Mouse (Mus musculus) testis, postnatal 10 days (tissue): ENCODE measurements around the gene Clasrp.
"Not testable (repeated sequence)": the region's sequence is repeated elsewhere in the genome, so short reads cannot be mapped to it uniquely, and the experiment has no call there.

Experiments
- DNase-seq: peaks from one replicate; pipeline ENCODE4 v3.0.0; 2021; ENCODE audit warnings: low spot score

Gene Clasrp

DNA sequence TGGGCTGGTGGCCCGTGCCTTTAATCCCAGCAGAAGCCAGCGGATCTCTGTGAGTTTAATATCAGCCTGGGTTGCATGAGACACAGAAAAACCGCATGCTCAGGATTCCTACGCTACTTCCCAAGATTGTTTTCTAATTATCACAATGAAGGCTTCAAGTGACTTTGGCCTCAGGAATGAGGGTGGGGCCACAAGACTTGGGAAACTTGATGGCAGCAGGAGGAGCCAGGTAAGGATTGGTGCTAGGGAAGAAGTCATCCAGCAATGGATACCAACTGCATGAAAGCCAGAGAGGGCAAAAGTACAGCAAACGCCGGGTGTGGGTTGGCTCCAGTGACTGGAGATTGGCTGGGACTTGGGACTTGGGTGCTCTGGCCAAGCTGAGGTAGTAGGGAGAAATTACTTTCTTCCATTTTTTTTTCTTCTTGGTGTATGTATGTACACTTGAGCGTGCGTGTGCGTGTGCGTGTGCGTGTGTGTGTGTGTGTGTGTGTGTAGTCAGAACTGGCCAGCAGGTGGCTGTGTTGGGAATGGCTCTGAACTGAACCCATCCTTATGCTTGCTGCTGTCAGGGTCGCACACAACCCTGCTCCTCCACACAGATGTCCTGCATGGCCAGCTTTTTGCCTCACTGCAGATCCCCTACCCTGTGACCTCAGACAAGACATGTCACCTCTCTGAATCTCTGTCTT is 5.5 kb upstream of the Clasrp start:
- no peak for DNase-seq

DNA sequence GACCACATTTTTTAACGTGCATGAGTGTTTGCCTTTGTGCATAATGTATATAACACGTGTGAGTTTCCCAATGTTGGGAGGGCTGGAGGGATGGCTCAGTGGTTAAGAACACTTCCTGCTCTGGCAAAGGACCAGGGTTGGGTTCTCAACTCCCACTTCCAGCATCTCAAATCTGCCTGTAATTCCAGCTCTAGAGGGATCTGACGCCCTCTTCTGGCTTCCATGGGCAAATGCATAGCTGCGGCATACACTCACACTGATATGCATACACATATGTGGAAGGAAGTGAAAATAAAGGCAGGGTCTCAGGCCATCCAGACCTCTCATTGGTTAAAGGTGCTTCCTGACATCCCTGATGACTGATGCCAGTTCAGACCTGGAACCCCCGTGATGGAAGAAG is 3.0 kb upstream of the Clasrp start:
- no peak for DNase-seq

DNA sequence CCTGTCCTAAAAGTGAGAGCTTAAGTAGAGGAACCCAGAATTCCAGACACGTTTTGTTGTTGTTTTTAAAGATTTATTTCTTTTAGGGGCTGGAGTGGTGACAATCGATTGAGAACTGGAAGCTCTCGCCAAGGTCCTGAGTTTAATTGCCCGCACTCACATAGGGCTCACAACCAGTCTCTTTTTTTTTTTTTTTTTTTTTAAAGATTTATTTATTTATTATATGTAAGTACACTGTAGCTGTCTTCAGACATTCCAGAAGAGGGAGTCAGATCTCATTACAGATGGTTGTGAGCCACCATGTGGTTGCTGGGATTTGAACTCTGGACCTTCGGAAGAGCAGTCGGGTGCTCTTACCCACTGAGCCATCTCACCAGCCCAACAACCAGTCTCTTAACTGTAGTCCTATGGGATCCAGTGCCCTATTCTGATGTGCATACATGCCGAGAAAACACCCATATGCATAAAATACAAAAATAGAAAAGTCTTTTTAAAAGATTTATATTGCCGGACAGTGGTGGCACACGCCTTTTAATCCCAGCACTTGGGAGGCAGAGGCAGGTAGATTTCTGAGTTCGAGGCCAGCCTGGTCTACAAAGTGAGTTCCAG is 424 bp upstream of the Clasrp start:
- DNase-seq, result not testable (repeated sequence)

DNA sequence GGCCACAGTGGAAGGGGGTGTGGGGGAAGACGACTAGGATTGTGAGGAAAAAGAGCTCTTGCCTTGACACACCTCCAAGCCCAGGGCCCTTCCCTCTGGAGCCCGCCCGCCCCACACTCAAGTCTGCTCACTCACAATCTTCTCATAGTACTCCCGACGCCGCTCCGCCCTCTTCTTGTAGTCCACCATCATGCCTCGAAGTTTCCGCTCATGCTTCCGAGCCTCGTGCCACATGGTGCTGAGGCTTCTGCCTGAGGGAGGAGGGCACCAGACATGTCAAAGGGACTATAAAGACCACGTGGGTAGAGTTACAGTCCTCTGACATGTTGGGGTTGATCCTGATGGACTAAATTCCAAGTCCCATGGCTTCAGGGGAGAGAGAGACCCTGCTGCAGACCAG is 1.2 kb downstream of the Clasrp start:
- no peak for DNase-seq

DNA sequence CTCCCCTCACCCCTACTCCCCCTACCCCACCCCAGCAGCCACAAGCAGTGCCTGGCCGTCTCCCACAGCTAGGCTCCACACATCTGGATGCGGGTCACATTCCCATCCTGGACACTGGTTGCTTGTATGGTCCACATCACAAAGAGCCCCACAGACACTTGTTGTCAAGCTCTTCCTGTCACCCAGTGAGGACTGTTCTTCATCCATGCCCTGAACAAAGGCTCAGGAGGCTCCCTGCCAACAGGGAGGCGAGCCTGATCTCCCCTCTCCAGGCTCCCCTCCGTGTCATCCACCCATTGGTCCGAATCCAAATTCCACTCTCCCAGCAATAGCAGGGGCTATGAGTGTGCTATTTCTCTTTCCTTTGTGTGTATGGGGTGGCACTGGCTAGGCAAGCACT is 3.7 kb downstream of the Clasrp start:
- no peak for DNase-seq

DNA sequence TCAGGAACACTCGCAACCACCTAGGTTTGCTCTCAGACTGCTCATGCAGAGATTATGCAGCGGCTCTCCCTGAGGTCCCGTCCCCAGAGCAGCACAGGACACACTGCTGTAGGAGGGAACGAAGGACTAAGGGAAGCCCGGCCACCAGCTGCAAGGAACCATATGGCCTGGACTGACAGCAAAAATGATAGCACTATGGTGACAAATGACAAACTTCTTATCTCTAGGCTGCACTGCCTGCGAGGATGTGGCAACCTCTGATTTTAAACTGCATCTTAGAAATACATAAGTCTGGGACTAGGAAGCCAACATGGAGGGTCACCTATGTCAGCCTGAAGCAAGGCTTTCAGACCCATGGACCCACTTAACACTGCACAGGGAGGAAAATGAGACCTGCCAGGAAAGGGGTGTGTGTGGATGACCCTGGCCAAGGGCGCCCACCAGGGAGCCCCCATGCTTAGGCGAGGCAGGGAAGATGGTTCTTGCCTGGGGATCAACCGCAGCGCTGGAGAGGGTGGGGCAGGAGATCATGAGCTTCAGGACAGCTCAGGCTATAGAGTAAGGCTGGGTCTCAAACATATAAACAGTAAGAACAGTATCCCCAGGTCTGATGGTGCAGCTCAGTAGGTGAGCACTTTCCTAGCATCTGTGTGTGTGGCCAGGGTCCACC is 11.1 kb downstream of the Clasrp start:
- DNase-seq, result no peak

DNA sequence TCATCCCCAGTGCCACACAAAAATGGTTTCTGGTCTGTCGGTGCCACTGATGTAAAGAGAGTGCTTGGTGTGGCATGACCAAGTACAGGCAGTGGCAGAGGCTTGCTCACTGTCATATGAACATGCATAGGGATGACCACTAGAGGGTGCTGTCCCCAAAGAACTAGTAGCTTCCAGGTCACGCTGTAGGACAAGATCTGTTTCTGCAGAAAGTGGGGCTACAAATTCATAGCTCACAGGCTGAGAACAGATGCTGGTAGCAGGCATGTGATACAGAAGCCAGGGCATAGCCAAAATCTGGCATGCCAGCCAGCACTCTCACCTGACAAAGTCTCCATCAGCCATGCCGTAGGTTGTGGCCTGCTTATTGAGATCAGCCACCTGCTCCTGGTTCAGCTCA is 14.4 kb downstream of the Clasrp start:
- peak; percentile 83 for DNase-seq

DNA sequence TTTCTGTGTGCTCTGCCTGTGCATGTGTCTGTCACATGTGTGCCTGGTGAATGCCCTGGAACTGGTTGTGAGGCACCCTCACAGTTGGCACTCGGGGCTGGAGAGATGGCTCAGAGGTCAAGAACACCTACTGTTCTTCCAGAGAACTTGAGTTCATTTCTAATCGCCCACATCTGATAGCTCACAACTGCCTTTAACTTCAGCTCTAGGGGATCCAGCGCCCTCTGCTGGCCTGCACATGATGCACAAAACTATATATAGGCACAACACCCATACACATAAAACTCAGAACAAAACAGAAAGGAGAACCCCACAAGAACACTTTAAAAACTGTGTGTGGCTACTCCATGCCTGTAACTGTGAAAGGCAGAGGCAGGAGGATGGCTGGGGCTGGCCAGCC is 15.1 kb downstream of the Clasrp start:
- peak; percentile 77 for DNase-seq

DNA sequence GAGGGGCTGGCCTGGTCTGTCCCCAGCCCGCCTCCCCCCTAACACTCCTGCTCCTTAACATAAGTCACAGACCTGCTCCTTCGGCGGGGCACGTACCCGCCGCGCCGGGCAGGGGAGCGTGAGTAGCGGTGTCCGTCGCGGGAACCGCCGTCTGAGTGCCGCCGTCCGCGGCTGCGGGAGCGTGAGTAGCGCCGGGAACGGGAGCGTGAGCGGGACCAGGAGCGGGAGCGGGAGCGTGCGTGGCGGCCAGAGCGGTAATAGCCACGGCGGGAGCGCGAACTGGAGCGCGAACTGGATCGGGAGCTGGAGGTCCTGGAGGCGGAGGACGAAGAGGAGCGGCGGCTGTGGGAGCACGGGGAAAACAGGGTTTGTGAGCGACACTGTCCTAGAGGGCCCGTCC is 18.0 kb downstream of the Clasrp start:
- DNase-seq, result no peak

DNA sequence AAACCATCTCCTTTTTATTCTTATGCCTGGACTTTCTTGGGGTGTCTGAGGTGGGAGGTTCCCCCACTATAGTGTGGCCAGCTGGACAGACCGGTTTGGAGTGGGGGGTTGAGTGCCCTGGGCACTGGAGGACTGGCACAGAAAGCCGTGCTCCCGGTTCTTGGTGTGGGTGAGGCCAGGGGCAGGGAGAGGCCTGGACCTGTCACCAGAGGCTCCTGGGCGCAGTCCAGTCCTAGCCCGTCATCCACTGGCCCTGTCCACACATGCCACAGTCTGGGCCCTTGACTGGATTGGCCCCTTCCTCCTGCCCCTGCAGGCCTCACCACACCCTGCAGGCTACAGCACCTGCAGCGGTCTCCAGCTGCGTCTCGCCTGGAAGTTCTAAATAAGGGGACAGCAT is 23.7 kb downstream of the Clasrp start:
- no peak for DNase-seq

DNA sequence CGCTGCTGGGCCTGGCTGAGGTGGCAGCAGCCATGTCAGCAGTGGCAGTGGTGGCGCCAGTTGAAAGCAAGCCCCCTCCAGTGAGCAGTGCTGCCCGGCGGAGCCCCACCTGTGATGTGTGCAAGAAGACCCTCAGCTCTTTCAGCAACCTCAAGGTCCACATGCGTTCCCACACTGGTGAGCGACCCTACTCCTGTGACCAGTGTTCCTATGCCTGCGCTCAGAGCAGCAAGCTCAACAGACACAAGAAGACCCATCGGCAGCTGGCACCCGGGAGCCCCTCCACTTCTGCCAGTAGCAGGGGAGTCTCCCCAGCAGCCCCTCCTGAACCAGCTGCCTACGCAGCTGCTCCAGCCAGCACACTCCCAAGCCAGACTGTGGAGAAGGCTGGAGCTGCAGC is 24.5 kb downstream of the Clasrp start:
- no peak for DNase-seq

DNA sequence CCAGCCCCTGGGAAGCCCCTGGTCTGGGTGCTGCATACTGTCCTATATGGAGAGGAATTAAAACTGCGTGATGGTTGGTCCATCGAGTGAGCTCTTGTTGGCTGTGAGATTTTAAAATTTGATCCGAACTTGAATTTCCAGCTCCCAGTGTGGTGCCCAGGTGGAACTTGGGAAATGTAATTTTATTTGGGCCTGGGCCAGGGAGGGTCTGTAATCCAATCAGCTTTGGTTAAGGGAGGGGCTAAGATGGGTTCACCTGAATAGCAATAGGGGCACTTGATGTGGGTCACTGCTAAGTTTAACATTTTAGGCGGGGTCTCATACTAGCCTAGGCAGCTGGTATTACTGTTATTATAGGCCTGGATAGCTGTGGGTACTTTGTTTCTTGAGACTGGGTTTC is 25.9 kb downstream of the Clasrp start:
- DNase-seq, result no peak

DNA sequence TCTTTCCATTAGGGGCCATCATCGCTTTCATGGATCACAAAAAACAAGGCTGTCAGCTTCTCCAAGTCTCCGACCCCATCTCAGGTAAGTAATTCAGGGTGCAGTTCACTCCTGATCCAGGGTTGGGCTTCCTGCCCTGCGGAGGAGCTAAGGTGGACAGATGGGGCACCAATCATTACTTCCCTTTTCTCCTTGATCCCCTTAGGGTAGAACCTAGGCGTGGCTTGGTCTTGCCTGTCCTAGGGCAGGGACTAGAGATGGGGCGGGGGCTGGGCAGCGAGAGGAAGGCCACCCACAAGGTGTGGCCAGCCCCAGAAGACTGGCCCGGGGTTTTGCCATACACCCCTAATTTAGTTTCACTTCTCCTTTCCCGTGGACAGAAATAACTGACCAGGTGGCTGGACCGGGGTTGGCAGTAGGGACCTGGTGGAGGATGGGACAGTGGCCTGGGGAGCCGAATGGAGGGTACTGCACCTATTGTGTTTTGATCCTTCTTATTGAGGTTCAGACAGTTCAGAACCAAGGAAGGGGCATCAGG is 26.3 kb downstream of the Clasrp start:
- DNase-seq, result no peak

DNA sequence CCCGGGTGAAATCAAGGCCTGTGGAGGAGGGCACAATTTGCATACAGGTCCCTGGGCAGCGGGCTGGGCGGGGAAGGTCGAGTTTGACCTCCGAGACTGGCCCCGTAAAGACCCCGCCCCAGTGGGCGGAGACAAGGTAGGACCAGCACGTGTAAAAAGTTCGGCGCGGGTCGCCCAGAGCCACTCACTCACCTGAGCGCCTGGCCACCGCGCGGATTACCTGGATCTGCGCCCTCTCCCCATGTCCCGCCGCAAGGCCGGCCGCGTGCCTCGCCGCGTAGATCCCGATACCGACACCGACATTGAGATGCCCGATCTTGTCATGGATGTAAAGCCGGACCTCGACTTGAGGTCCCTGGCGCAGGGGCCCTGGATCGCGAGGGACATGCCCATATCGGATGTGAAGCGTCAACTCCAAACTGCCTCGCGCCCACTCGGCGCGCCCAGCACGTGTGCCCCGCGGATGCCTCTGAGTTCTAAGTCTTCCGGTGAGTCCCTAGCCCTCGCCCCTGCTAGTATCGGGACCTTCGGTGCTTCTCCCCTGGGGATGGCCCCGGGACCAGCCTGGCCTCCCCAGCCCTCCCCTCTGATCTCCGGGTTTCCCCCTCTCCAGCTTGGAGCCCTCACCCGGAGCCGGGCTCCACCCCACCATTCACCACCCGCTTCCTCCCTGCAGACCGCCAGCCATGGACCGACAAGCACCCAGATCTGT is 27.0 kb downstream of the Clasrp start, which contains the start of the genes Zfp296 and Gemin7:
Zfp296 (plus strand) TSS at position 147 of the 712 bp plus-strand sequence.
Gemin7 (minus strand) TSS at position 455 of the 712 bp plus-strand sequence.
- peak; percentile 63 for DNase-seq

DNA sequence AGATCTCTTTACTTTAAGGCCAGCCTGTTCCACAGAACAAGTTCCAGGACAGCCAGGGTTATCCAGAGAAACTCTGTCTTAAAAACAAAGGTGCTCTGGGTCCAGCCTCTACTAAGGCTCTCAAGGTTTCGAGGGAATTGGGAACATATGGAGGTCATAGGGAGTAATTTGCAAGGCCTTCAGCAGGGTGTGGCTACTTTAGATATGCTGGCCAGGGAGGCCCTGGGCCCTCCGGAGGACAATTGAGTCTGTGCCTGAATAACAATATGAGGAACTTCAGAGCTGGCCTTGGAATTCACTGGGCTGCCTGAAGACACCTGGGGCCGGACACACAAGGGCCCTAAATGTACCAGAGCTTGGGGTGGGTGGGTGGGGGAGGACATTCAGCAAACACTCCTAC is 28.7 kb downstream of the Clasrp start:
- DNase-seq, result no peak

DNA sequence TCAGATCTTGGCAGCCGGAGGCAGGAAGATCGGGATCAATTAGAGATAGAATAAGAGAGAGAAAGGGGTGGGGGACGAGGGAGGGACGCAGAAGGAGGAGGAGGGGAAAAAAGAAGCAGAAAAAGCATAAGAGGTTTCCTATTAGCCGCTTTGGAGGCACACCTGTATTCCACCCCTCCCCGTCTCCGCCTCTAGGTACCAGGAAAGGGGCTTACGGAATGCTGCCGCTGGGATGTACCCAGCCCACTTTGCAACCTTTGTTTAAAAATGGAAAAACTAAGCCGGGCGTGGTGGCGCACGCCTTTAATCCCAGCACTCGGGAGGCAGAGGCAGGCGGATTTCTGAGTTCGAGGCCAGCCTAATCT is 30.5 kb downstream of the Clasrp start:
- no peak for DNase-seq

DNA sequence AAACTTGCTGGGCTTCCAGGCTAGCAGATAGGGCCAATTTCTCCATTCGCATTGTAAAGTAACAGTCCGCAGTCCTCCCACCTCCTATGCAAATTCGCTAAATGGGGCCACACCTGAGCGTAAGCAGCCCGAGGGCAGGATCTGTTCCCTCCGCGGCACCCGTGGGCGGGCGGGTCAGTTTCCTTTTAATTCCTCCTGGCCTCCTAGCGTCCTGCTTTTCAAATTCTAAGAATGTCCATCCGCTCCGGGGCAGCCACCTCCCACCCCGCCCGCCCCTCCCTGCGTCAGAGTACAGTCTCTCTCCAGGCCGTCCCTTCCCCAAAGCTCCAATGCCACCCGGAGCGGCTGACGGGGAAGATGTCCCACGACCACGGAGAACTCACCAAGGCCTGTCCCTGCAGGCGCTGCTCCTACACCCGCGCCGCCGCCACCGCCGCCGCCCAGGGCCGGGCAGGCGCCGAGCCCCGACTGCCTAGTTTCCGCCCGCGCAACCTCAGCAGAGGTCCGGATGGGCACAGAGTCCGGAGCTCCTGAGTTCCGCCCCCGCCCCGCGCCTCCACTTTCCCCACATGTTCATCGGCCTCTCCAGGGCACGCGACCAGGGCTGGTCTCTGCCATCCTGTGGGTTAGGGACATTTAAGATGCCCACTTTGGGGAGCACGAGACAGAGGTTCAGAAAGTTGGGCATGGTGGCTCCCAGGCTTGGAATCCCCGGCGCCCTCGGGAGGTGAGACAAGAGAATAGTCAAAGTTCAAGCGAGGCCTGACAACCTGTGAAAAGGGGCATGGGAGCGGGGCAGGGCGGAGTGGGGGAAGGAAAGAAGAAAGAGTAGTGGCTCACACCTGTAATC is 31.1 kb downstream of the Clasrp start:
- DNase-seq, result peak; percentile 89

DNA sequence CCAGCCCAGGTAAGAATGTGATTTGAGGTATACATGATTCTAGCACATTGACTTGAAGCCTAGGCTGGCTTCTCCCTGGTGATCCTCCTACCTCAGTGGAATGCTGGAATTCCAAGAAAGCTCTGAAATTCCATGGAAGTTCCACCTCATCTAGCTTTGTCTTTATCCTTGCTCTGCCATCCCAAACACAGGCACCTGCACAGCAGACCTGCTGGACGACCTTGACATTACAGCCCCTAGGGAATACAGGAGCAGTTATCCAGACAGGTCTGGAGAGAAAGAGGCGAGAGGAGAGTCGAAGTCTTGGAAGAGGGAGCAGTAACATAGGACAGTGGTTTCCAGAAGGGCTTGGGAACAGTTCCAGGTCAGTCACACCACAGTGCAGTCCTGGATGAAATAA is 34.6 kb downstream of the Clasrp start:
- no peak for DNase-seq

DNA sequence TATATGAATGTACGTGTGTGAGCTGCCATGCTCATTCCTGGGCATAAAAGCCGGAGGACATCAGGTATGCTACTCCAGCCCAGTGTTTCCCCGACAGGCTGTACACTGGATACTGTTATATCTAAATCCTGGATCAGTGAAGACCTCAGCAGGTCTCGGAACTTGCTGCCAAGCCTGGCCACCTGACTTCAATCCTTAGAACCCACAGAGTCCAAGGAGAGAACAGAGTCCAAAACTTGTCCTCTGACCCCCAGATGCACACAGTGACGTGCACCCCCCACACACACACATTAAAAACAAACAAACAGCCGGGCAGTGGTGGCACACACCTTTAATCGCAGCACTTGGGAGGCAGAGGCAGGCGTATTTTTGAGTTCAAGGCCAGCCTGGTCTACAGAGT is 36.9 kb downstream of the Clasrp start:
- DNase-seq, result no peak

DNA sequence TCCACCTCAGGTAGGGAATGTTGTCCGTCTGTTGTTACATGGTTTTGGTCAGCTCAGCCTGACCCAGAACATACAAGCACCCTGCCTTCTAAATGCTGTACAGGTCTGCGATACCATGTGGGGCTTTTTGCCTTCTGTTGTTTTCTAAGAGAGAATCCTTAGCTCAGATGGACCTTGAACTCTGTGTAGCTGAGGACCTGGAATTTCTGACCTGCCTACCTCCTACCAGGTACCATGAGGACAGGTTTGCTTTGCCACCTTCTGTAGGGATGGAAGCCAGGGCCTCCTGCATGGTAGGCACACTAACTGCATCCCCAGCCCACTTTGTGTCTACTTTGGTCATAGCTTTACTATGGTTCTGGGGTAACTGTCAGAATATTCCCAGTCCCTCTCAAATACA is 38.5 kb downstream of the Clasrp start:
- no peak for DNase-seq

DNA sequence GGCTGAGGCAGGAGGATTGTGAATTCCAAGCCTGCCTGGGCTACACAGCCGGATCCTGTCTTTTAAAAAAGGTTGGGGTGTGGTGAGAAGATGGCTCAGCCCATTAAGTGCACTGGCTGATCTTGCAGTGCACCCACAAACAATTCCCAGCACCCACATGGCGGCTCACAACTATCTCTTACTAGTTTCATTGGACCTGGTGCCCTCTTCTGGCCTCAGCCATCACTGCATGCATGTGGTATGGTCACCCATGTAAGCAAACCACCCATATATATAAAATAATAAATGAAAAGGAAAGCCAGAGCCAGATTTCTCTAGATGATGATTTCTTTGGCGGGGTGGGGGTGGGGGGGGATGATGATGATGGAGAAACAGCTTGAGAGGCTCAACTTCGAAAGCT is 39.8 kb downstream of the Clasrp start:
- DNase-seq, result no peak

DNA sequence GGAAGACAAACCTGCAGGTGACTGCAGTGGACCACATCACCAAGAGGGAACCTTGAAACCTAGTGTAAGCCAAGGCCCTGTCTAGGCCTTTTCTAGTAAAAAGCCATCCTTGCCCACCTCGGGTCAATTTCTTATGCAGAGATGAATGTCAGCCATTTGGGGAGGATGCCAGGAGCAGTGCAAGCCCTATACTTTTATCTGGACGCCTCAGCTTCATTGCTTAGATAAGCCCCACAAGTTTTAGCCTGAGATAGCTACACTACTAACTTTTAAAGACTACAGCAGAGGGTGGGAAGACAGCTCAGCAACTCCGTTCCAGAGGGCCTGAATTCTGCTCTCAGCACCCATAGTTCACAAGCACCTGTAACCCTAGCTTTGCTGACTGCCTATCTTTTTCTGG is 40.4 kb downstream of the Clasrp start:
- no peak for DNase-seq
